Mouse (Mus musculus) right cerebral cortex, adult 2 months (tissue): ENCODE measurements around the gene Uvssa.
"Not testable (repeated sequence)": the region's sequence is repeated elsewhere in the genome, so short reads cannot be mapped to it uniquely, and the experiment has no call there.

Experiments used
- DNase-seq, 2 experiments: peaks; one replicate each; pipeline ENCODE4 v3.0.0; 2021 to 2022; ENCODE audit warnings: low spot score in 2 of 2

The Uvssa gene

GRCm38 (mm10) chr5:33378302-33378854 lies at the start of gene Uvssa:
TSS of gene Uvssa (plus strand) at chr5:33378549.
- DNase-seq = peak; percentile 98 to 99

GRCm38 (mm10) chr5:33334381-33335272 lies 43.7 kb upstream of the Uvssa start:
- DNase-seq = no peak

DNA sequence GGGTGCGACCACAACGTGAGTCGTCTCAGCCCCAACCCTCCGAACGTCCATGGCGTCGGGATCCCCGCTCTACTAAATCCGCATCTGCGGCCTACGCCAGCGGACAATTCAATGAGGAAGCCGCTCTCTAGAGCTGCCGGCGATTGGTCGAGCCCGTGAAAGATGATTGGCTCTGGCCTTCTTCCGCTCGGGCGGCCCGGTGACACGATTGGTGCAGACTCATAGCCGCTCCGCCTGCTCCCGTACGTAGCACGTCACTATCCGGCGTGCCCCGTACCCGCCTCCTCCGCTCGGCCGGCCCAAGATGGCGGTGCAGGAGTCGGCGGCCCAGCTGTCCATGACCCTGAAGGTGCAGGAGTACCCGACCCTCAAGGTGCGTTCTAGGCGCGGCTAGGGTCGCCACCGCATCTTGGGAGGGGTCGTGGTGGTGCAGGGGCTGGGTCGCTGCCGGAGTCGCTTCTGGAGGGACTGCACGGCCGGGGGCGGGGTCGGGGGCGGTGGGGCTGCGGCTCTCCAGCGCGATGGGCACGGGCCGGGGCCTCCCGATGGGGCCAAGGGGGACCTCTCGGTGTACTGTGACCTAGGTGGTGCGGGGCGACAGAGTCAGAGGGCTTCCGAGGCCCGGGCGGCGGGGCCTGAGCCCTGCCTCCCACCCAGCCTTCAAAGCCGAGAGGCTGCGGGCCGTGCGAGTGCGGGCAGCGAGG lies 42.9 kb upstream of the Uvssa start, which contains the start of gene Maea:
Maea (plus strand) TSS at position 237 of the 704 bp plus-strand sequence.
- peak; percentile 97 to 98 for DNase-seq

DNA sequence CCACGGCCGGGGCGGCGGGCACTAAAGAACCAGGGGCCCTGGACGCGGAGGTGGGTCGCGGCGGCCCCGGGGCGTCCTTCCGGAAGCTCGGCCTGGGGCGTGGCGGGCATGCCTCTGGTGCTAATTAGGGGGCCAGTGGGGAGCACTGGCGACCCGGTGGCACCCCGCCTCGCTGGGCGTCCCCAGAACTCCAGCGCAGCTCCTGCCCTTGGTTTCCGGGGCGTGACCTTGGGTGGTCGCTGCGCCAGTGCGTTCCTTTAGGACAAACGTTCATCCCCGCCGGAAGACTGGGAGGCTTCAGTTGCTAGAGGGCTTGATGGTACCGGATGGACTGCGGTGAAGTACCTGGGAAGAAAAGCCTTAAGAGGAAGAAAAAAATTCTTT lies 42.4 kb upstream of the Uvssa start:
- peak; percentile 10 to 16 for DNase-seq

- no peak for DNase-seq
Observed at GRCm38 (mm10) chr5:33337206-33337605, 41.1 kb upstream of the Uvssa start.

GRCm38 (mm10) chr5:33341165-33341564 lies 37.2 kb upstream of the Uvssa start:
- no peak for DNase-seq

- not testable (repeated sequence) for DNase-seq
Observed at GRCm38 (mm10) chr5:33342248-33342647, 36.1 kb upstream of the Uvssa start.

DNA sequence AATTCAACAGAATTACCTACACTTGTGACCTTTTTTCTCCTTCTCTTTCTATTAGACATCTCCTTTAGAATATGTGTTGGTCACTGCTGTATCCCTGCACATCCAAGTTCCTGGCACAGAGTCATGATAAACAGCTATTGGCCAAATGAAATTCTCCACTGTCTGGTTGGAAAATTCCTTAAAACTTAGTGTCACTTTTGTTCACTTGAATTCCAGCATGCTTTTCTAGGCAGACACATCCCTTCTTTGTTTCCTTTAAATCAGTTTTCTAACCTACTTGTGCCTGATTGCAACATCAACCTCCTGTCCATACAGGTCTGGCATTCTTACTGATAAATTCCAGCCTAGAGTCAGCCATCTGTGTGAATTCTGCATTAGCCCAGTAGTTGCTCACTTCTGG lies 35.5 kb upstream of the Uvssa start:
- no peak for DNase-seq

GRCm38 (mm10) chr5:33343571-33343970 lies 34.8 kb upstream of the Uvssa start:
- no peak for DNase-seq

GRCm38 (mm10) chr5:33344070-33344469 lies 34.3 kb upstream of the Uvssa start:
- no peak for DNase-seq

- no peak for DNase-seq
Observed at GRCm38 (mm10) chr5:33347620-33348019, 30.7 kb upstream of the Uvssa start.

- DNase-seq = no peak
Observed at GRCm38 (mm10) chr5:33349205-33349604, 29.1 kb upstream of the Uvssa start.

- DNase-seq = no peak
Observed at GRCm38 (mm10) chr5:33349706-33350105, 28.6 kb upstream of the Uvssa start.

DNA sequence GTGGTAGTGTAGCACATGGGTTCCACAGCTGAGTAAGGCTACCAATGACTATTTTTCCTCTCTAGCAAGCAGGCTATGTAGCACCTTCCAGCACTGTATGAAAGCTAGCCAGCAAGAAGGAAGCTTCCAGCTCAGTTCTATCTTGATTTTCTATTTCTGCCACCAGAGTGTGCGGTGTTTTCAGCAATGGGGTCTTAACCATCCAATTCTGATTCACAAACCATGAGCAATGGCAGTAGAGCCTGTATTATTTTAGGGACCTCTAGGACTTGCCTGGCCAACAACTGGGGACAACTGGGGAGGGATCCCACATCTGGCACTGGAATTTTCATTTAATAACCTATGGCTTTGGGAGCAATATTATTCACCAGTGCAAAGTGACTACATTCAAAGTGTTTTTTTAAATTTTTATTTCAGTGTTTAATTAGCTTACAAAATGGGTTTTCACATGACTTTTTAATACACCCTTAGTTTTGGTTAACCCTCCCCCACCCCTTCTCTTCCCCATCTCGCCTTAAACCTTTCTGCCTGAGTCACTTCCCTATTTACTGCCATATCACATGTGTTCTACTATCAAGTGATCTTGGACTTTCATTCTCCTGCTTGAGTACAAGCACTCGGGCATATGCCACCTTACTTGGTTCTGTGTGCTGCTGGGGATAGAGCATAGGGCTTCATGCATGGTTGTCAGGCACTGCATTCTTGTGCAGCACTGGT lies 26.6 kb upstream of the Uvssa start:
- DNase-seq = no peak

DNA sequence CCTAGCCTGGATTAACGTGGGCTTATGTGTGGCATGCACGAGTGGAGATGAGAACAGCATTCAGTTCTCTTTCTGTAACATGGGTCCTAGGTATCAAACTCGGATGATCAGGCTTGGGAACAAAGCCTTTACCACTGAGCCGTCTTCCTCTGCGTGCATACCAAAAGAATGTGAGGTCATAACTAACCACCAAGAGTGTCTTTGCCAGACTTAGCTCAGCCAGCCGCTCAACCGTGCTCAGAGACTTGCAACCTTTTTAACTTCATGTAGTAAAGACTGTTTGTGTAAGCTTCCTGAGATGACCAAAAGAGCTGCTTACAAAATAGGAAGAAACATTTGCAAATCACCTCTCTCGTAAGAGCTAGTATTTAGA lies 26.1 kb upstream of the Uvssa start:
- DNase-seq = no peak

GRCm38 (mm10) chr5:33353011-33353410 lies 25.3 kb upstream of the Uvssa start:
- no peak for DNase-seq

GRCm38 (mm10) chr5:33357494-33357893 lies 20.9 kb upstream of the Uvssa start:
- no peak for DNase-seq

DNA sequence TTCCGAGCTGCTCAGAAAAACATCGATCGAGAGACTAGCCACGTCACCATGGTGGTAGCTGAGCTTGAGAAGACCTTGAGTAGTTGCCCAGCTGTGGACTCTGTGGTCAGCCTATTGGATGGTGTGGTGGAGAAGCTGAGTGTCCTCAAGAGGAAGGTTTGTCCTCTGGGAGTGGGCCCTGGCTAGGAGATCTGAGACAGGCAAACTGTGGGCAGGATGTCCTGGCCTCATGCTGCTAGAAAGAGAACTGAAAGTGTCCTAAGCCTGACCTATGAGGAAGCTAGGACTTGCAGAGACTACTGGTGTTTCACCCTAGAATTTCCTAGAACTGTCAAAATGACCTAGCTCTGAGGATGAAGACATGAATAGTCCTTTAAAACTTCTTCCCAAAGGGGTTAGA lies 19.9 kb upstream of the Uvssa start:
- DNase-seq = no peak

DNA sequence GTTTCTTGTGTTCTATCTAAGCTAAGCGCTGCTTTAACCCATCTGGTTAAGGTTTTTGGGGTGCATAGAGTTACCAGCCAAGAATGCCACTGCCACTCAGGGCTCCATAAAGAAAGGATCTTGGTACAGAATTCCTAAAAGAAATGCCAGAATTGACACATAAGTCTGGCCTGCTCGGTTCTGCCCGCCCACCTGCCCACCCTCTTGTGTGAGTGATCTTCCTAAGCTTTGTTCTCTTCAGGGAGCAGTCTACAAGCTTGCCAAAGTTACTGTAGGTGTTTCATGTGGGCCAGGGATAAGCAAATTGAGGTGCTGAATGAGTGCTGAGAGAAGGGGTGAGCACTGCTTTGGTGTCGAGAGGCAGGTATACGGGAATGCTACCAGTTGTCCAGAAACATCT lies 15.1 kb upstream of the Uvssa start:
- DNase-seq = peak in 1 of 2 experiments; percentile 13

GRCm38 (mm10) chr5:33368651-33369050 lies 9.7 kb upstream of the Uvssa start:
- DNase-seq = no peak

DNA sequence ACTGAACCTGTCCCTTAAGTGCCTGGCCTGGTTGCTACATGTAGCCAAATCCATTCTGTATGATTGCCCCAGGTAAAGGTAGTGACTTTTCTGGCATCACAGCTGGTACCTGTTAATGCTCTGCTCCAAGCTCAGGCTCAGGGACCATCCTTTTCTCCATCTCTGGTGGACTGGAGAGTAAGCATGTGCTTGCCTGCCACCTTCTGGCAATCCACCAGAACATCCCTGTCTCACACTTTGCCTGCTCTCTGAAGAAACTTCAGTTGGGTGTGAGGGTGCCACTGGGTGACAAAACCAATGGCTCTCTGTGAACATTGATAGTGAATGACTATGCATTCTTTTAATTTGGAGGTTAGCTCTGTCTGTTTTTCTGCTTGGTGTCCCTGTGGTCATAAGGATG lies 7.2 kb upstream of the Uvssa start:
- DNase-seq = peak in 1 of 2 experiments; percentile 24

- no peak for DNase-seq
Observed at GRCm38 (mm10) chr5:33371668-33372067, 6.7 kb upstream of the Uvssa start.
